In the genomic region with DNA sequence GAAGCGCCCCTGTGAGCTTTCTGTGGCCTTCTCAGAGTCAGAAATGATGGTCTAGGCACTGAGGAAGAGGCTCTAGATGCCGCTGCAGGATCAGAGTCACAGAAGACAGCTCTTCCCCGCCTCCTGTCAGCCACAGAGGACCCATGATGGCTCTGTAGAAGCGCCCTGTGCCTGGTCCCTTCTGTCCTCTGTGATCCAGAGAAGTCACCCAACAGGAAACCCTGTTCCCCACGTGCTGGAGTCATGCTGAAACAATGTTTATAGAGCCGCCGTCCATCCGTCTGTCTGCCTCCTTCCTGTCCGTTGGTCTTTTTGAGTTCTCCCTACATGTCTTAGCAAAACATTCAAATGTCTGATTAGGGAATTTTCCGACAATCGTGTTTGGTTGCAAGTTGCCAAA, we compare ENCODE assay signal across 14 mouse cellular contexts. TPM values are rescaled to one million over a fixed set of nuclear protein-coding genes. Genes with fewer than 3 reads are reported as not detected.
A peak's percentile ranks its signal among the peaks of the same experiment; 100 is the strongest.
DNase-seq lines count a peak whose midpoint lies in the region; ATAC-seq and TF ChIP-seq lines count a peak whose summit lies in the region.
"Had no signal": no experiment of that assay in that cellular context is flagged by ENCODE, and none has a peak within 500 bp of the region (broad histone marks: within the 10 kb centered on the region; RNA-seq: fewer than 3 reads in every experiment).

No protein-coding gene starts in this region.

- WGBS in kidney, embryonic 16.5 days: 76% methylated on average over 11 of the region's 11 CpGs
- WGBS in stomach, postnatal 0 days: 53% methylated on average over 11 of the region's 11 CpGs

- no peaks in the 10 kb centered on the region for H3K27me3 ChIP-seq in kidney, embryonic 16.5 days (ENCODE audit: insufficient read depth, low read length)
- H3K27me3 ChIP-seq in stomach, postnatal 0 days (ENCODE audit: control insufficient read depth, insufficient read depth, low read length): no peaks in the 10 kb centered on the region
- H3K27me3 ChIP-seq: embryonic facial prominence, embryonic 12.5 days; forebrain, embryonic 13.5 days; midbrain, embryonic 13.5 days had no signal

- peaks cover 45% of the 10 kb centered on the region for H3K36me3 ChIP-seq in kidney, embryonic 16.5 days (ENCODE audit: insufficient read depth, low read length)
- peaks cover 16% of the 10 kb centered on the region for H3K36me3 ChIP-seq in stomach, postnatal 0 days (ENCODE audit: control insufficient read depth, insufficient read depth, low read length)

- intact Hi-C loops in heart, postnatal 36 days (cut with DNase I): no loop called here

- TF ChIP-seq CTCF in stomach, postnatal 0 days (IDR thresholded peaks at IDR 0.05; ENCODE audit: low read depth): peak; percentile 25; the same call in 1 of the 2 replicates

- ATAC-seq in kidney, embryonic 16.5 days (ENCODE audit: low FRiP score, low TSS enrichment): no peak
- no peak for ATAC-seq in stomach, postnatal 0 days (ENCODE audit: low FRiP score, low TSS enrichment)
- ATAC-seq: forebrain, embryonic 13.5 days; midbrain, embryonic 13.5 days had no signal

- no peak overlapping the region for H3K4me3 ChIP-seq in kidney, embryonic 16.5 days (ENCODE audit: low read length)
- H3K4me3 ChIP-seq in stomach, postnatal 0 days (ENCODE audit: low read depth, low read length): no peak overlapping the region
- H3K4me3 ChIP-seq: embryonic facial prominence, embryonic 12.5 days; forebrain, embryonic 13.5 days; midbrain, embryonic 13.5 days had no signal

- TF ChIP-seq EP300 in stomach, postnatal 0 days (optimal IDR thresholded peaks at IDR 0.05): no peak

- no peak overlapping the region for H3K4me2 ChIP-seq in kidney, embryonic 16.5 days (replicated peaks; ENCODE audit: low read depth, low read length)
- no peak overlapping the region for H3K4me2 ChIP-seq in stomach, postnatal 0 days (replicated peaks; ENCODE audit: low read depth)
- H3K4me2 ChIP-seq: embryonic facial prominence, embryonic 12.5 days; forebrain, embryonic 13.5 days; midbrain, embryonic 13.5 days had no signal

- H3K9ac ChIP-seq in kidney, embryonic 16.5 days (replicated peaks; ENCODE audit: low read length): no peak overlapping the region
- no peak overlapping the region for H3K9ac ChIP-seq in stomach, postnatal 0 days (ENCODE audit: low read length)
- H3K9ac ChIP-seq: embryonic facial prominence, embryonic 12.5 days; forebrain, embryonic 13.5 days; midbrain, embryonic 13.5 days had no signal

- H3K9me3 ChIP-seq in kidney, embryonic 16.5 days (ENCODE audit: low read length): no peaks in the 10 kb centered on the region
- no peaks in the 10 kb centered on the region for H3K9me3 ChIP-seq in stomach, postnatal 0 days (ENCODE audit: control insufficient read depth, low read length)
- H3K9me3 ChIP-seq: embryonic facial prominence, embryonic 12.5 days; forebrain, embryonic 13.5 days; midbrain, embryonic 13.5 days had no signal

- no peak overlapping the region; the same call in 1 of the 2 replicates for H3K27ac ChIP-seq in kidney, embryonic 16.5 days (ENCODE audit: low read length)
- H3K27ac ChIP-seq in stomach, postnatal 0 days (replicated peaks): 0 out of 2 replicates have a peak overlapping the region, but pooled peaks have one; percentile 13
- H3K27ac ChIP-seq: embryonic facial prominence, embryonic 12.5 days; forebrain, embryonic 13.5 days; midbrain, embryonic 13.5 days had no signal

- peak; percentile 28 for DNase-seq in kidney, adult 18-20 months
- peak; percentile 51 for DNase-seq in lung, postnatal 10 days
- no peak for DNase-seq in lung, adult 18-20 months
- DNase-seq in heart, postnatal 36 days: peak; percentile 22 to 29
- DNase-seq in stomach, postnatal 0 days (ENCODE audit: low spot score): no peak
- no peak for DNase-seq in c-Kit-positive CD71-positive TER-119-positive erythroid progenitor cells, embryonic 14.5 days (ENCODE audit: low spot score)
- no peak for DNase-seq in MN1 (ENCODE audit: low spot score)
- DNase-seq: cerebellum, adult 9-11 months; gastrocnemius, postnatal 25 days; left cerebral cortex, postnatal 4 days had no signal

- H3K4me1 ChIP-seq in kidney, embryonic 16.5 days (ENCODE audit: insufficient read depth, low read length): no peaks in the 10 kb centered on the region
- H3K4me1 ChIP-seq in stomach, postnatal 0 days (replicated peaks; ENCODE audit: control insufficient read depth, insufficient read depth): no peaks in the 10 kb centered on the region
- H3K4me1 ChIP-seq: embryonic facial prominence, embryonic 12.5 days; forebrain, embryonic 13.5 days; midbrain, embryonic 13.5 days had no signal

RNA-seq across cellular contexts. Expression of a gene that starts 12.8 kb away (rescaled TPM):
- 8.1 and 9.2 TPM in 2 replicates for polyA plus RNA-seq in kidney, embryonic 16.5 days (2015; fragmentation: Nextera tagmentation; extraction: Ambion mirVana)
- 1 to 10 TPM in 1 of 2 experiments, under 1 TPM in 1; 0.80 to 1.1 TPM for total RNA-seq in heart, postnatal 36 days (2021)
- 1.8 and 2.3 TPM in 2 replicates for polyA plus RNA-seq in stomach, postnatal 0 days (2015; fragmentation: Nextera tagmentation; extraction: Ambion mirVana)

RNA-seq across cellular contexts. Expression of a gene that starts 38.4 kb away (rescaled TPM):
- polyA plus RNA-seq in kidney, embryonic 16.5 days (2015; fragmentation: Nextera tagmentation; extraction: Ambion mirVana): 9.6 and 11.2 TPM in 2 replicates
- total RNA-seq in heart, postnatal 36 days (2021): 10 to 100 TPM; 22.2 to 39.7 TPM
- polyA plus RNA-seq in stomach, postnatal 0 days (2015; fragmentation: Nextera tagmentation; extraction: Ambion mirVana): 6.6 and 9.2 TPM in 2 replicates

RNA-seq across cellular contexts. Expression of a gene that starts 53.2 kb away (rescaled TPM):
- polyA plus RNA-seq in kidney, embryonic 16.5 days (2015; fragmentation: Nextera tagmentation; extraction: Ambion mirVana): 21.1 and 21.9 TPM in 2 replicates
- 10 to 100 TPM; 11.4 to 11.8 TPM for total RNA-seq in heart, postnatal 36 days (2021)
- polyA plus RNA-seq in stomach, postnatal 0 days (2015; fragmentation: Nextera tagmentation; extraction: Ambion mirVana): 9.8 and 11.5 TPM in 2 replicates

Comparison
In these comparisons a context has a peak if more than half of its experiments do, and no peak if none do; other contexts are left out.
1. DNase-seq: peak in kidney, adult 18-20 months (single experiment), lung, postnatal 10 days (single experiment) and heart, postnatal 36 days (2 of 2); none in lung, adult 18-20 months (0 of 2), stomach, postnatal 0 days (single experiment), c-Kit-positive CD71-positive TER-119-positive erythroid progenitor cells, embryonic 14.5 days (single experiment) and MN1 (single experiment).